Mouse (Mus musculus) heart, adult 2 months (tissue): ENCODE measurements around the gene Rap1gap2. TPM values are rescaled to one million over a fixed set of nuclear protein-coding genes. Genes with fewer than 3 reads are reported as not detected.

Experiments
- DNase-seq, 2 experiments: peaks; one replicate each; pipeline ENCODE4 v3.0.0; 2021
- H3K27ac ChIP-seq: fragments of 200-600 bp; 2 replicates; pipeline ENCODE4 v1.8.1; 2022
- H3K27me3 ChIP-seq: fragments of 200-500 bp; 2 replicates; pipeline ENCODE4 v1.6.1; 2012; ENCODE audit warnings: mild to moderate bottlenecking, low read length, inconsistent platforms, mixed read lengths; ENCODE audit not compliant: control insufficient read depth, insufficient read depth
- H3K36me3 ChIP-seq: fragments of 200-500 bp; 2 replicates; pipeline ENCODE4 v1.6.1; 2012; ENCODE audit warnings: low read length, inconsistent platforms; ENCODE audit not compliant: control insufficient read depth, insufficient read depth
- H3K4me1 ChIP-seq: fragments of 200-500 bp; 2 replicates; pipeline ENCODE4 v1.6.1; 2011; ENCODE audit warnings: low read length; ENCODE audit not compliant: control insufficient read depth, insufficient read depth
- H3K4me3 ChIP-seq: fragments of 200-600 bp; 2 replicates; pipeline ENCODE4 v1.8.1; 2022
- H3K79me2 ChIP-seq: fragments of 200-500 bp; replicated peaks from 2 replicates; pipeline ENCODE4 v1.6.1; 2012; ENCODE audit warnings: mild to moderate bottlenecking, inconsistent platforms, low read length, moderate library complexity, mixed read lengths; ENCODE audit not compliant: control insufficient read depth, insufficient read depth
- H3K9ac ChIP-seq: fragments of 200-500 bp; 2 replicates; pipeline ENCODE4 v1.6.1; 2012; ENCODE audit warnings: low read depth, mild to moderate bottlenecking, control low read depth, inconsistent platforms, low read length, mixed read lengths
- CTCF ChIP-seq: fragments of 200-600 bp; IDR thresholded peaks from 2 replicates; pipeline ENCODE4 v1.8.1; 2022; ENCODE audit warnings: antibody characterized with exemption, mild to moderate bottlenecking, moderate library complexity
- EP300 ChIP-seq: fragments of 200-500 bp; IDR thresholded peaks from 2 replicates; pipeline ENCODE4 v1.6.1; 2011; ENCODE audit warnings: low read depth, low read length, control low read depth; ENCODE audit not compliant: insufficient read depth
- POLR2A ChIP-seq: fragments of 200-500 bp; IDR thresholded peaks from 2 replicates; pipeline ENCODE4 v1.6.1; 2011; ENCODE audit warnings: mild to moderate bottlenecking, low read depth, low read length, control low read depth; ENCODE audit not compliant: insufficient read depth
- WGBS: fragments of 180-500 bp; shearing (Covaris S2); methylation state at CpG from one replicate; pipeline ENCODE4 v1.1.7; 2018; 5-methylcytosine and 5-hydroxymethylcytosine counted together
- intact Hi-C: fragments of 180-260 bp; cut with DNase I; formaldehyde crosslinking; loops from one replicate; pipeline ENCODE4 v1.15.1; 2025
- polyA plus RNA-seq: library from polyadenylated mRNA; depleted of rRNA; stranded (reverse); fragments of >200 nt; gene quantifications from 2 replicates; pipeline ENCODE4 v1.2.3, GENCODE M21; 2012
- total RNA-seq, 2 experiments: library from RNA; stranded (reverse); gene quantifications; 2 replicates each; pipeline ENCODE4 v1.2.3; 2021

Rap1gap2 gene
- total and polyA plus RNA-seq, 3 experiments = 43.9 to 88.9 (median 82.7) TPM

DNA sequence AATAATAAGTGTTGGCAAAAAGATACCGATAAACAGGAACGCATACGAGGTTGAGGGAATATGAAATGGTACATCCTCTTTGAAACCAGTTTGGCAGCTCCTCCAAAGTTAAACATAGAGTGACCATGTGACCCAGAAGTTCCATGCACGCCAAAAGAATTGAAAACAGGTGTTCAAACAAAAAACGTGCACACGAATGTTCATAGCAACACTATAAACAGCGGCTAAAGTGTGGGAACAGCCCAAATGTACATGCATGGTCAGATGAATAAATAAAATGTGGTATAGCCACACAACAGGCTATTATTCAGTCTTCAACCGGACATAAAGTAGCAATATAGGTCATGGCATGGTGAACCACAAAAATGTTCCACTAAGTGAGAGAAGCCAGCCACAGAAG, 108.2 kb downstream of the Rap1gap2 start:
- TF ChIP-seq POLR2A (no peak), EP300 (no peak), CTCF (no peak)
- WGBS = 61% methylated on average over 8 of the region's 8 CpGs

DNA sequence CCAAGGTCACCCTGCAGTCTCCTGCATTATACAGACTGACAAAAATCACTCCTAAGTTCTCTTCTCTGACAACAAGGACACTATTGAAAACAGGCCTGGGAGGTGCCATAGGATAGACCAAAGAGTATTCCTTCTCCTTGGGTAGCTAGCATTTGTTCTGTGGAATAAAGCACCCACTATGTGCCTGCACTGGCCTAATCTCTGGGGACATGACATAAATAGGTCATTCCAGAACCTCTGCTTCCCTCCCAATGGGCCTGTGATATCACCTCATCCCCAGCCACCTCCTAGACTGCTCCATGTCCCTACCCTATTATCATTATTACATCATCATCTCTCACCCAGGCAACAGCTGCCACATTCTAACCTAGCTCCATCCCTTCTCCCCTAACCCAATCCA, 108.7 kb downstream of the Rap1gap2 start:
- no peaks in the 10 kb centered on the region for H3K79me2 ChIP-seq
- H3K9ac ChIP-seq = no peak overlapping the region
- no peak for DNase-seq
- no peak overlapping the region for H3K27ac ChIP-seq
- no peaks in the 10 kb centered on the region for H3K36me3 ChIP-seq
- H3K4me1 ChIP-seq = peaks cover 13% of the 10 kb centered on the region
- no peaks in the 10 kb centered on the region for H3K27me3 ChIP-seq
- no peak overlapping the region for H3K4me3 ChIP-seq
- TF ChIP-seq CTCF (no peak), EP300 (no peak), POLR2A (no peak)
- intact Hi-C loops = no loop called here

More for the DNA sequence above, 108.2 kb downstream of the Rap1gap2 start:
- Histone ChIP-seq H3K4me3 (no peak overlapping the region), H3K79me2 (no peaks in the 10 kb centered on the region), H3K9ac (no peak overlapping the region), H3K4me1 (peaks cover 13% of the 10 kb centered on the region), H3K27ac (no peak overlapping the region), H3K36me3 (no peaks in the 10 kb centered on the region), H3K27me3 (no peaks in the 10 kb centered on the region)
- intact Hi-C loops = no loop called here
- no peak for DNase-seq

DNA sequence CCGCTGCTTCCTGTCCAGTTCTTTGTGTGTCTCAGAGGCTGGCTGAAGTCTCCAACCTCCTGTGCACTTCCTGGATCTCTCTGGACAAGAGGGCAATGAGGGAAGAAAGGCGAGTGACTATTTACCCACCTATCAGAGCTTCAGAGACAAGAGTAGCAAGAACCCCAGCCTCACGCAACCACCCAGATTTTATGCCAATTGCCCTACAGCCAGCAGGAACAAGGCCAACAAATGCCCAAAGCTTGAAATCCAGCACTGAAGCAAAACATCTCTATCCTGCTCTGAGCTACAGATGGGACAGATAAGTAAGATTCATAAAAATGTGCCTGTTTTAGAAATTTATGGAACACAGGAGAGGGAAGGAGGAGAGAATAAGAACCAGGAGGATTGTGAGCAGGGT, 109.7 kb downstream of the Rap1gap2 start:
- TF ChIP-seq EP300 = no peak
- no peak for TF ChIP-seq POLR2A
- no peak for TF ChIP-seq CTCF
- intact Hi-C loops = no loop called here
- Histone ChIP-seq H3K9ac (no peak overlapping the region), H3K36me3 (no peaks in the 10 kb centered on the region), H3K27ac (no peak overlapping the region; the same call in 1 of the 2 replicates), H3K4me1 (peaks cover 13% of the 10 kb centered on the region), H3K4me3 (no peak overlapping the region), H3K79me2 (no peaks in the 10 kb centered on the region), H3K27me3 (no peaks in the 10 kb centered on the region)
- 26% methylated on average over 3 of the region's 3 CpGs for WGBS
- no peak for DNase-seq

DNA sequence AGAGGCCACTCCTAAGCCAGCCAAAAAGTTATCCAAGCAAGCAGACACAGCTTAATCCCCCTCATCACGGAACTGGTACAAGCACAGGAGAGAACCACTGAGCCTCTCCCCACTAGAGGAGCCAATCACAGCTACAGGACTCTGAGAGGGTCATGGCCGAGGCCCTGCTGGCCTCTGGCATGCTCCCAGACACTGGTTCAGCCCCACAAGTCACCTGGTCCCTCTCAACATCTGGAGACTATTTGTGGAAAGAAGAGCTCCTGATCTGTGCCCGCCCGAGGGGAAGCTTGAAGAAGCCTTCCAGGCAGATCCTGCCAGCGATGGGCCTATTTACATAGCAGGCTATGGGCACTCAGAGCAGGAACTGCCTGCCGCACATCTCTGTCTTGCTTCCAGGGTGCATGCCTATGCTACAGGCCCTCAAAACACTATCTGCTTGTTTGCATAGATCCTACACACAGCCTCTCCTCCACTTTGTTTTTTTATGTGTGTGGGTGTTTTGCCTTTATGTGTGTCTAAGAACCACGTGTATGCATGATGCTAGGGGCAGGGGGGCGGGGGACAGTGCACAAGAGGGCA, 111.1 kb downstream of the Rap1gap2 start:
- Histone ChIP-seq H3K4me1 (peaks cover 13% of the 10 kb centered on the region), H3K9ac (no peak overlapping the region), H3K27me3 (no peaks in the 10 kb centered on the region), H3K4me3 (no peak overlapping the region), H3K27ac (peak overlapping the region; percentile 44; the same call in 1 of the 2 replicates), H3K79me2 (no peaks in the 10 kb centered on the region), H3K36me3 (no peaks in the 10 kb centered on the region)
- no peak for TF ChIP-seq EP300
- no peak for TF ChIP-seq POLR2A
- WGBS = 51% methylated on average over 8 of the region's 8 CpGs
- peak; percentile 42 to 49 for DNase-seq
- intact Hi-C loops = no loop called here

DNA sequence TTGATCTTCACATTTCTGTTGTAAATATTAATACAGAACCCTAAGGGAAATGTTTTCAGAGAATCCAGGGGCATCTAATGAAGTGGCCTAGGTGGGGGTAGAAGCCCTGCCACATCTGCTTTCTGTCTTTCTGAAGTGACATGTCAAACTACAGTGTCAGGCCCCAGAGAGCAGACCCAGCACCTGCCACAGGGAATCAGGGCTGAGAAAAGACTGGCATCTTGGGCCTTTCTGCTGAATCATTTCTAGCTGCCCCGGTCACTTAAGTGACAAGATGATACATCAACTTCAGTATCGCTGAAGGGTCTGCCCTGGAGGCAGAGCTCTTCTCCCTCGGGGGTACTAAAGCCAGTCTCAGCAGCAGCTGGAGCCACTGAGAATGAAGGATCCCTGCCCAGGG, 111.7 kb downstream of the Rap1gap2 start:
- H3K27me3 ChIP-seq = no peaks in the 10 kb centered on the region
- 54% methylated on average over 3 of the region's 3 CpGs for WGBS
- peak overlapping the region; percentile 44; the same call in 1 of the 2 replicates for H3K27ac ChIP-seq
- H3K36me3 ChIP-seq = no peaks in the 10 kb centered on the region
- H3K4me1 ChIP-seq = peaks cover 14% of the 10 kb centered on the region
- no peak for DNase-seq
- TF ChIP-seq EP300 (no peak), POLR2A (no peak), CTCF (no peak)
- H3K79me2 ChIP-seq = no peaks in the 10 kb centered on the region
- no peak overlapping the region for H3K9ac ChIP-seq
- intact Hi-C loops = no loop called here
- no peak overlapping the region for H3K4me3 ChIP-seq

DNA sequence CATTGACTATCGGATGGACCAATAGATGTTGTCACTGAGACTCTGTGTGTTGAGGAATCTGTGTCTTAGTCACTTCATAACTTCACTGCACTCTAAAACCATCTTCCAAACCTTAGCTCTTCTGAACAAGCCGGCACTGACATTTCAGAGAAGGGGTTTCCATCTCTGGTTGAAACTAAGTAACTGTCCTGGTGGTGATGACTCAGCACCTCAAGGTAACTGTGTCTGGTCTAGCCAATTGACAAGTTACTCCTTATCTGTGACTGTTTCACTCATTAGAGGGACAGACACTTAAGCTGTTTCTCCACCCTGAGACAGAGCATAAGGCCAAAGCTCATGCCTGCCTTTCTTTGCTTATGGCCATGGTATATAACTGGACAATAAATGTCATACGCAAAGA, 114.1 kb downstream of the Rap1gap2 start:
- intact Hi-C loops = no loop called here
- H3K36me3 ChIP-seq = no peaks in the 10 kb centered on the region
- peaks cover 20% of the 10 kb centered on the region for H3K4me1 ChIP-seq
- no peak overlapping the region for H3K9ac ChIP-seq
- 96% methylated on average over 3 of the region's 3 CpGs for WGBS
- TF ChIP-seq POLR2A = no peak
- no peak for TF ChIP-seq CTCF
- TF ChIP-seq EP300 = no peak
- no peak overlapping the region for H3K4me3 ChIP-seq
- no peaks in the 10 kb centered on the region for H3K79me2 ChIP-seq
- no peak for DNase-seq
- no peaks in the 10 kb centered on the region for H3K27me3 ChIP-seq
- no peak overlapping the region; the same call in 1 of the 2 replicates for H3K27ac ChIP-seq
